Mouse (Mus musculus): ENCODE results near the gene Oat.

Gene Oat

GRCm38 (mm10) chr7:132594325-132594724, 18.1 kb upstream of the Oat start:
- intact Hi-C loops (cut with DNase I): no loop called here

GRCm38 (mm10) chr7:132593762-132594161, 17.6 kb upstream of the Oat start:
- intact Hi-C loops (cut with DNase I): no loop called here

- intact Hi-C loops (cut with DNase I): no loop called here
Measured at GRCm38 (mm10) chr7:132589610-132590009, 13.4 kb upstream of the Oat start.

- intact Hi-C loops (cut with DNase I): no loop called here
Measured at GRCm38 (mm10) chr7:132587167-132587566, 11.0 kb upstream of the Oat start.

- intact Hi-C loops (cut with DNase I): no loop called here
Measured at GRCm38 (mm10) chr7:132585695-132586491, 9.7 kb upstream of the Oat start.

- intact Hi-C loops (cut with DNase I): no loop called here
Measured at GRCm38 (mm10) chr7:132581441-132581840, 5.2 kb upstream of the Oat start.

GRCm38 (mm10) chr7:132580511-132580910, 4.3 kb upstream of the Oat start:
- intact Hi-C loops (cut with DNase I): no loop called here

- intact Hi-C loops (cut with DNase I): loop anchor here (5.0 kb wide), 1 partner anchor 60 kb away; no protein-coding TSS in a partner anchor
Measured at GRCm38 (mm10) chr7:132576891-132577290, 693 bp upstream of the Oat start.

- intact Hi-C loops (cut with DNase I): loop anchor here (5.0 kb wide), 1 partner anchor 62 kb away; no protein-coding TSS in a partner anchor
Measured at GRCm38 (mm10) chr7:132575623-132576022, 575 bp downstream of the Oat start.

GRCm38 (mm10) chr7:132574646-132575045, 1.6 kb downstream of the Oat start:
- intact Hi-C loops (cut with DNase I): loop anchor here (5.0 kb wide), 1 partner anchor 63 kb away; no protein-coding TSS in a partner anchor

GRCm38 (mm10) chr7:132573205-132573604, 3.0 kb downstream of the Oat start:
- intact Hi-C loops (cut with DNase I): no loop called here

- intact Hi-C loops (cut with DNase I): no loop called here
Measured at GRCm38 (mm10) chr7:132572738-132573137, 3.5 kb downstream of the Oat start.

GRCm38 (mm10) chr7:132571481-132571880, 4.7 kb downstream of the Oat start:
- intact Hi-C loops (cut with DNase I): no loop called here

- intact Hi-C loops (cut with DNase I): no loop called here
Measured at GRCm38 (mm10) chr7:132570071-132570470, 6.1 kb downstream of the Oat start.

GRCm38 (mm10) chr7:132568817-132569216, 7.4 kb downstream of the Oat start:
- intact Hi-C loops (cut with DNase I): no loop called here

- intact Hi-C loops (cut with DNase I): no loop called here
Measured at GRCm38 (mm10) chr7:132565831-132566230, 10.4 kb downstream of the Oat start.

- intact Hi-C loops (cut with DNase I): loop anchor here (10.0 kb wide), 1 partner anchor 244 kb away; the partner anchor contains the start of gene Chst15
Measured at GRCm38 (mm10) chr7:132559138-132559766, 16.9 kb downstream of the Oat start.

GRCm38 (mm10) chr7:132558141-132558736, 18.0 kb downstream of the Oat start:
- intact Hi-C loops (cut with DNase I): loop anchor here (10.0 kb wide), 1 partner anchor 243 kb away; the partner anchor contains the start of gene Chst15

GRCm38 (mm10) chr7:132556575-132556974, 19.6 kb downstream of the Oat start:
- intact Hi-C loops (cut with DNase I): loop anchor here (10.0 kb wide), 1 partner anchor 242 kb away; the partner anchor contains the start of gene Chst15

GRCm38 (mm10) chr7:132555911-132556310, 20.3 kb downstream of the Oat start:
- intact Hi-C loops (cut with DNase I): loop anchor here (10.0 kb wide), 1 partner anchor 241 kb away; the partner anchor contains the start of gene Chst15

GRCm38 (mm10) chr7:132554091-132554490, 22.1 kb downstream of the Oat start:
- intact Hi-C loops (cut with DNase I): loop anchor here (5.0 to 10.0 kb wide), 2 partner anchors 239 to 657 kb away; partner anchors contain the start of gene Chst15

Measured in adrenal gland (tissue).